Mouse (Mus musculus) kidney, adult 18-20 months (tissue): ENCODE data around the gene Elf4.
"Not testable (repeated sequence)": the region's sequence is repeated elsewhere in the genome, so short reads cannot be mapped to it uniquely, and the experiment has no call there.

ENCODE experiments used
- DNase-seq: peaks from one replicate; pipeline ENCODE4 v3.0.0; 2021

Gene Elf4

DNA sequence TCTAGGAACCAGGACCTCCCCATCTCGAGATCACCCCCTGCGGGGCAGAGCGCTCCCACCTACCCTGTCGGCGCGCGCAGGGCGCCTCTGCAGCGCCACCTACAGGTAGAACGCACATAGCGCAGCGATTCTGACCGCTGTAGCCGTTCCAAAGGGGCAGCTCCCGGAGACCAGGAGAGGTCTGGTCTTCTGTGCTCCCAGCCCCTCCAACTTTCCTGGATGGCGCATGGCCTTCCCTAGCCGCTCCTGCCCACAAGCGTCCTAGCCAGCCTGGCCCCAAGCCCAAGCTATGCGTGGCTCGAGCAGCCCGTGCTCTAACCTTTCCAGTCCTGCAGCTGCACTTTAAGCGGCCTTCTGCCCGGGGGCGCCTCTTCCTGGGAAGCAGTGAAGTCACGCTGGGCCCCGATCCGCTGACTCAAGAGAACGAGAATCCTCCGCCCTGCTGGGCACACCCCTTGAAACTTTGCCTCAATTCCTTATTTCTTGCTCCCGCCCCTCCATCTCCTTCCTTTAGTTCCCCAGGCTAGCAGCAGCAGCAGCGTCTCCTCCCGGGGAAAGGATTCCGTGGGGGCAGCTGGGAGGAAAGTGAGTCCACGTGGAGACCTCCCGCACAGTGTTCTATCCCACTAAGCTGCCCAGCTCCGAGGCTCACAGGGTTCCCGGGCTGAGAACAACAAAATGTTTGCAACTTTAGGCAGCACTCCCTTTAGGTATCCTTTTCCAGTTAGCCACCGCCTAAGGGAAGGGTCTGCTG lies at the start of gene Elf4:
Gene Elf4 (minus strand): TSS at position 379 of the 754 bp plus-strand sequence.
- DNase-seq, result peak; percentile 58

GRCm38 (mm10) chrX:48493763-48494162 lies 30.8 kb upstream of the Elf4 start:
- DNase-seq, result no peak

- no peak for DNase-seq
These were observed 18.8 kb upstream of the Elf4 start for GRCm38 (mm10) chrX:48481687-48482086.

GRCm38 (mm10) chrX:48481095-48481494 lies 18.2 kb upstream of the Elf4 start:
- DNase-seq, result no peak

DNA sequence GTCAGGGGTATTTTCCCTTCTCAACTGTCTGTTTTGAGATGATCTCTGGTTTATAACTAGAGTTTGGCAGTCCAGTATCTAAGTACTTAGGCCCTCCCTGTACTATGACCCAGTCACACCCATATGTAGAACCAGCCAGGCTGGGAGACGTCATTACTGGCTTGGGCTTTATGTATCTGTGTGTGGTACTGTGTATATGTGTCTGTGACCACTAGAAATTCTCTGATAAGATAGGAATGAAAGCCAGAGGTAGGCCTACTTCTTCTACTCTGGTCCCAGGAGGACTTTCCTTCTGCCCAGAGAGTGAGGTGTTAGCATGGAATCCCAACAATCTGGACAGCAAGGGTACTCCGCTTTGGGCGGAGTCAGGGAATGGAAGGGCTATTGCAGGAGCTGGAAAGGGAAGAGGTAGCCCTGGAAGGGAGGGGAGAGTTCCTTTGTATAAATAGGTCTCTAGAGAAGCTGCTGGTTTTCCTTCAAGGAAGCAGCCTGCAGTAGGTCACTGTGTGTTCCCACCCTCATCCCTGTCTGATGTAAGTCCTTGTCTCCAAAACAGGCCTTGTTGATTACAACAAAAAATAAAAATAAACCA lies 4.5 kb upstream of the Elf4 start:
- no peak for DNase-seq

- no peak for DNase-seq
These were observed 3.2 kb upstream of the Elf4 start for GRCm38 (mm10) chrX:48466174-48466573.

DNA sequence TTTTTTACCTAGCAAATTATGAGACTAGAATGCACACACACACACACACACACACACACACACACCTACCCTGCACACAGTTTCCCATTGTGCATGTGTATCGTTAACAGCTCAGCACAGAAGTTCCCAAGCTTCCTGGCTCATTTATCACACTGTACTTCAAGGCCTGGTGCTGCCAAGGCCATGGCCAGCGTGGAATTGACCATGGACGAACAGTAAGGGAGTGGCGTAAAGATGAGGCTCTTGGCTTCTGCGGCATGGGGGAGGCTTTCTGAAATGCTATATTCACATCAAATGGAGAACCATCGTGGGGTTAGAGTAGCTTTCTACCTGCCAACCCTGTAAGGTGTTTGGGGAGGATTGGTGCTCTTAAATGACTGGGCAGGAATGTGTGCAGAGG lies 1.5 kb upstream of the Elf4 start:
- no peak for DNase-seq

GRCm38 (mm10) chrX:48463636-48464035 lies 704 bp upstream of the Elf4 start:
- no peak for DNase-seq

DNA sequence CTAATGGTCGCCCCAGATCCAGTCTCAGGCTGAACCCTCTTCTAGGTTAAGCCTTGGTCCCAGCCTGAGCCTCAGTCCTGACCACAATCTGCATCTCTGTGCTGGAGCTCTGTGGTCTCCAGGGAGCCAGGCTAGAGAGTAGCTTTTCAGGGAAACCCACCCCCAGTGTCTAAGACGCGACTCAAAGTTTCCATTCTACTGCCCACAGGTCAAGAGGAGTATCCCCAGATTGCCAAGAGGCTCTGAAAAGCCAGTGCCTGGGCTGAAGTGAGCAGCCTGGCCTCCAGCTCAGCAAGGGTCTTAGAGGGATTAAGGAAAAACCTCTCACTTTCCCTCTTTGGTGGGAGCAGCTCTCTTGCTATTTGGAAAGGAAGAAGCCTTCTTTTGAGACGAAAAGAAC lies 635 bp downstream of the Elf4 start:
- no peak for DNase-seq

DNA sequence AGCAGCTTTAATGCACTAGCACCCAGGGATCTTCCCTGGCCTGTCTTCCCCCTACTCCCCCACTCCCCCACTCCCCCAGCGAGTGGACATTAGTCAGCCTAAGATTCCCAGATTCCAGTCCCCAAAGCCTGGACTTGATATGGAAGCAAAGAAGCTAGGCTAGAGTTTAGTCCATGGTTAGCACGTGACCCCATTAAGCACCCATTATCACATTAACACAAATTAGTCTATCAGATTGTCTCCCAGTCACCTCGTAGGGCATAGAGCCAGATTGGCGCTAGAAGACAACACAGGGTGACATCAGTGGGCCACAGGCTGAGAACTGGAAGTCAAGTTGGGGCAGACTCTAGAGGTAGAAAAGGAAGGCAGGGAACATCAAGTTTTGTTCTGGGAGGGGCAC lies 1.9 kb downstream of the Elf4 start:
- DNase-seq, result no peak

- no peak for DNase-seq
These were observed 2.4 kb downstream of the Elf4 start for GRCm38 (mm10) chrX:48460496-48460895.

- DNase-seq, result no peak
These were observed 6.0 kb downstream of the Elf4 start for GRCm38 (mm10) chrX:48456956-48457355.

DNA sequence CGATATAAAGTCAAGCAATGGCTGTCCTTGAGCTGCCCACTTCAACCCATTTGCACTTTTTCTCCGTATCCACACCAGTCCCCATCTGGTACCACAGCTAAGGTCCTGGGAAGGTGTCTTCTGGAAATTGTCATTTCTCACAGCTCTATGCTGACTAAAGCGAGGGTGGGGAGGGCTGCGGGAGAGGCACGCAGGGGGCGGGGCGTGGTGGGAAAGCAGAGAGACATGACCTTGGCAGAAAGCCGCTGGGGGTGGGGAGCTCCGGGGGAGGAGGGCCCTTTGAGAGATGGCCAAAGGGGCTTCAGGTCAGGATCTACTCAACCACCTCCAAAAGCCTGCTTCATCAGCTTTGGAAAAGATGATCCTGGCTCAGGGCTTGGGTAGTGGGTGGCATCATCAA lies 7.9 kb downstream of the Elf4 start:
- no peak for DNase-seq

DNA sequence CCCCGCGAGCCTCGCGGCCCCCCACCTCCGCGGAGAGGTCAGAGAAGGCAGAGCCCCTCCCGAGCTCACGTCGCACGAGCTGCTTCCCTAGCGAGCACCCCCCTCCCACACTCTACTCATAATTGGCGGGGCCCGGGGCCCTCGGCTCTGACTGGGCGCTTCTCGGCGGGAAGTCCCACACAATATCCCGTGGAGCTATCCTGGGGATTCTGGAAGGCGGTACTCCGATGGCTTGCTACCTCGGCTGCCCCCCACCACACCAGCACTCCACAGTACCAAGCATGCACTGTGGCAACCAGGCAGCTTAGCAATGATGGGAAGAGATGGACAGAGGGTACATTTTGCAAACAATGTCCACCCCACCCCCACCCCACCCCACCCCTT lies 8.4 kb downstream of the Elf4 start:
- no peak for DNase-seq

DNA sequence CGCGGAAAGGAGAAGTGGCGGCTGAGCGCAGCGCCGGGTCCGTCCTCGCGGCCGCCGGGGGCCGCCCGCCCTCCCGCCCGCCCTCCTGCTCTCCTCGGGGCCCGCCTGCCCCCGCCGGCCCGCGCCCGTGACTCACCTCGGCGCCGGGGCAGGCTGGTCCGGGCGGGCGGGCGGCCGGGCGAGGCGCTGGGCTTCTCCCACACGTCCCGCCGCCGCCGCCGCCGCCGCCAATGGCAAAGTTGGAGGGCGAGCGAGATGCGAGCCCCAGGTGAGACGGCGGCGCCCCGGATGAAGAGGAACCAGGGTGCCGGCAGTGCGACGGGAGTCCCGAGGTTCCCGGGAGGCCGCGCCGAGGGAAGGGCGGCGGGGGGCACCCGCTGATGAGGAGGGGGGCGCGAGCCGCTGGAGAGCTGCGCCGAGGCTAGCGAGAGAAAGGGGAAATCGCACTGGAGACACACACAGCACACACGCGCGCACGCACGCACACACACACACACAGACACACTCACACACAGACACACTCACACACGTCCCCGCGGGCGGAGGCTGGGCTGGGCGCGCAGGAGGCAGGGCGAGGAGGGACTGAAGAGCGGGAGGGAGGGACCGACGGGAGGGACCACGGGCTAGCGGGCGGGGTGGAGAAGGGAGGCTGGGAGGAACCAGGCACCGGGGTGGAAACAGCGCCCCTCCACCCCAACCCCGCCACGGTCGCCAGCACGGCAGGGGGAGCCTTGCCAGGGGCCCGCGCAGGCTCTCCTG lies 9.0 kb downstream of the Elf4 start:
- DNase-seq, result peak; percentile 55

- peak; percentile 32 for DNase-seq
These were observed 9.8 kb downstream of the Elf4 start for GRCm38 (mm10) chrX:48452931-48453673.

GRCm38 (mm10) chrX:48452231-48452890 lies 10.6 kb downstream of the Elf4 start:
- DNase-seq, result no peak

DNA sequence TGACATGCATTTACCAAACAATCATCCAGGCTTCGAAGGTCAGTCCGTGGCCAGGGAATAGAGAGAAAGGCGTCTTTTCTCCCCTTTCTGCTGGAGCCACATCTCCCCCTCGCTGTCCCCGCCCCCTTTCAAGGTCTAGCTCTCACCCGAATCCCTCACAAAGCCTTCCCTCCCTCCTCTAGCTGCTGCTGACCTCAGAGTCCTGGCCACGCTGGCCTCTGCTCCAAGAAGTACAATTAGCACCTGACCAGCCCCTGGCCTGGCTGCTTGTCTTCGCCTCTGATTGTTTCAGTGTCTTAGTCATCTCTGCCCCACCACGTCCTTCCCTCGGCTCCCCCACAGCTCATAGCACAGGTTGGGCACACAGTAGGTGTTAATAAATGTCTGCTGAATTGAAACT lies 13.3 kb downstream of the Elf4 start:
- DNase-seq, result no peak

DNA sequence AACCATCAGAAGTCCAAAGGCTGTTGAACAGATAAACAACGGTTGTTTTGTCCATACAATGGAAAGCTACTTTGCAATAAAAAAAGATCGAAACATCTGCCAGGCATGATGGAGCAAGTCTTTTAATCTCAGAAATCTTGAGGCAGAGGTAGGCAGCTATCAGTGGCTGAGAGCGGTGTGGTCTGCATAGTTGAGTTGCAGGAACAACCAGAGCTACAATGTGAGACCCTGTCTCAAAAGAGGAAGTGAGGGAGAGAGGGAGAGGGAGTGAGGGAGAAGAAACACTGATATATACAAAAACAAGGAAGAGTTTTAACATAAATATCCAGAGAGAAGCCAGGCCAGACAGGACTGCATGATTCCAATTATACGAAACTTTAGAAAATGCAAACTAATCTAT lies 18.3 kb downstream of the Elf4 start:
- no peak for DNase-seq

DNA sequence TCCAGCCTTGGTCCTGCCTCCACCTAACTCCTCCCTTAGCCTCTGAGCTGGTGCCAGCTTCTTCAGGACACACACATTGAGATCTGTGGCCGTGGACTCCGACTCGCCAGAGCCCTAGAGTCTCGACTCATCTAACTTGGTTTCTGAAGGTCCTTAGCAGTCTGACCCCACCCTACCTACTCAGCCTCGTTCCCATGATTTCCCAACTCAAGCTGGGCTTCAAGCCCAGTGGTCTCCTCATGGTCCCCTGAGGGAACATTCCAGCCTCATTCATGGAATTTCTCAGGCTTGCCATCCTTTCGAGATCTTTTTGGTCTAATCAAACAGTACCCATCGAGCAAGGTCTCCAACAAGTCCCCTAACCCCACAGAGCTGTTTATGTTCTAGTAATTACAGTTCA lies 21.0 kb downstream of the Elf4 start:
- no peak for DNase-seq

- no peak for DNase-seq
These were observed 21.4 kb downstream of the Elf4 start for GRCm38 (mm10) chrX:48441548-48441947.

GRCm38 (mm10) chrX:48439036-48439435 lies 23.9 kb downstream of the Elf4 start:
- no peak for DNase-seq

- DNase-seq, result not testable (repeated sequence)
These were observed 26.9 kb downstream of the Elf4 start for GRCm38 (mm10) chrX:48436082-48436481.
